Mouse (Mus musculus): ENCODE data around the gene Rps15a.

GRCm38 (mm10) chr7:118079097-118079496 is 36.9 kb downstream of the Rps15a start:
- peak; percentile 38 for TF ChIP-seq CTCF (IDR thresholded peaks at IDR 0.05; ENCODE audit: low read depth)
- TF ChIP-seq EP300 (optimal IDR thresholded peaks at IDR 0.05) = no peak
